Mouse (Mus musculus): ENCODE results near the gene Med27. TPM values are rescaled to one million over a fixed set of nuclear protein-coding genes. Genes with fewer than 3 reads are reported as not detected.

Gene Med27
- total and polyA plus RNA-seq, 3 experiments = 32.1 to 36.2 (median 33.6) TPM

GRCm38 (mm10) chr2:29521486-29521885, 174.9 kb downstream of the Med27 start:
- no peak for DNase-seq (ENCODE audit: extremely low read depth)
- no peak overlapping the region for H3K27ac ChIP-seq (ENCODE audit: insufficient read depth, low read depth)
- H3K4me2 ChIP-seq (ENCODE audit: insufficient read depth, low read depth, poor library complexity, severe bottlenecking) = no peak overlapping the region
- no peak overlapping the region for H3K4me3 ChIP-seq (replicated peaks in 1 of 3; ENCODE audit: low read depth in 2 of 3, low read length in 2 of 3, poor library complexity in 1 of 3)
- TF ChIP-seq MEF2A (IDR thresholded peaks at IDR 0.05; ENCODE audit: borderline replicate concordance, low read depth, low read length) (no peak), MYC (IDR thresholded peaks at IDR 0.05; ENCODE audit: low read depth, low read length) (no peak), ELF1 (IDR thresholded peaks at IDR 0.05; ENCODE audit: low read depth, low read length) (no peak), MAX (IDR thresholded peaks at IDR 0.05; ENCODE audit: low read length) (no peak), HCFC1 (IDR thresholded peaks at IDR 0.05; ENCODE audit: low read depth, low read length) (no peak), IRF4 (IDR thresholded peaks at IDR 0.05; ENCODE audit: low read depth, low read length) (no peak), CHD1 (IDR thresholded peaks at IDR 0.05; ENCODE audit: low read depth, low read length) (no peak), ZC3H11A (IDR thresholded peaks at IDR 0.05; ENCODE audit: low read depth, low read length) (no peak), POLR2A (IDR thresholded peaks at IDR 0.05; ENCODE audit: low read depth, low read length) (no peak), USF2 (conservative IDR thresholded peaks at IDR 0.05; ENCODE audit: low read depth, low read length) (no peak), ZMIZ1 (IDR thresholded peaks at IDR 0.05; ENCODE audit: low read depth, low read length) (no peak), SIN3A (IDR thresholded peaks at IDR 0.05; ENCODE audit: low read length) (no peak), NELFE (IDR thresholded peaks at IDR 0.05; ENCODE audit: low read depth, low read length) (no peak), ZKSCAN1 (IDR thresholded peaks at IDR 0.05; ENCODE audit: borderline replicate concordance, low read depth, low read length) (no peak)
- H3K27me3 ChIP-seq (replicated peaks) = no peaks in the 10 kb centered on the region
- dilution Hi-C loops (cut with MboI; ENCODE audit: extremely low pct_ligation_motif_present, extremely low pct_unique_long_range_greater_than_20kb, low sequenced_read_pairs) (no loop called here), in situ Hi-C loops (cut with MboI; ENCODE audit: low pct_ligation_motif_present, low pct_unique_long_range_greater_than_20kb, low sequenced_read_pairs) (no loop called here)
- peaks cover 0 to 35% of the 10 kb centered on the region in 2 experiments for H3K36me3 ChIP-seq (replicated peaks in 1 of 2; ENCODE audit: control insufficient read depth in 1 of 2, insufficient read depth in 1 of 2, low read length in 1 of 2)
- H3K4me1 ChIP-seq (ENCODE audit: control insufficient read depth in 1 of 2, insufficient read depth in 2 of 2) = peaks cover 0 to 16% of the 10 kb centered on the region in 2 experiments; a peak in 2 of 4 replicates
- H3K9ac ChIP-seq (ENCODE audit: insufficient read depth, low read depth) = no peak overlapping the region
- H3K79me2 ChIP-seq (replicated peaks; ENCODE audit: control insufficient read depth, extremely low read depth, insufficient read depth, poor library complexity, severe bottlenecking) = no peaks in the 10 kb centered on the region
- no peaks in the 10 kb centered on the region for H3K9me3 ChIP-seq (replicated peaks; ENCODE audit: low read length)

- Histone ChIP-seq H3K27me3 (replicated peaks) (no peaks in the 10 kb centered on the region), H3K4me2 (ENCODE audit: insufficient read depth, low read depth, poor library complexity, severe bottlenecking) (no peak overlapping the region), H3K9ac (ENCODE audit: insufficient read depth, low read depth) (no peak overlapping the region), H3K9me3 (replicated peaks; ENCODE audit: low read length) (no peaks in the 10 kb centered on the region), H3K79me2 (replicated peaks; ENCODE audit: control insufficient read depth, extremely low read depth, insufficient read depth, poor library complexity, severe bottlenecking) (no peaks in the 10 kb centered on the region), H3K4me1 (ENCODE audit: control insufficient read depth in 1 of 2, insufficient read depth in 2 of 2) (peaks cover 0 to 19% of the 10 kb centered on the region in 2 experiments; a peak in 2 of 4 replicates), H3K27ac (ENCODE audit: insufficient read depth, low read depth) (no peak overlapping the region), H3K4me3 (replicated peaks in 1 of 3; ENCODE audit: low read depth in 2 of 3, low read length in 2 of 3, poor library complexity in 1 of 3) (no peak overlapping the region), H3K36me3 (replicated peaks in 1 of 2; ENCODE audit: control insufficient read depth in 1 of 2, insufficient read depth in 1 of 2, low read length in 1 of 2) (peaks cover 0 to 35% of the 10 kb centered on the region in 2 experiments)
- dilution Hi-C loops (cut with MboI; ENCODE audit: extremely low pct_ligation_motif_present, extremely low pct_unique_long_range_greater_than_20kb, low sequenced_read_pairs) (no loop called here), in situ Hi-C loops (cut with MboI; ENCODE audit: low pct_ligation_motif_present, low pct_unique_long_range_greater_than_20kb, low sequenced_read_pairs) (no loop called here)
- TF ChIP-seq CTCF (conservative IDR thresholded peaks at IDR 0.05 in 1 of 2, IDR thresholded peaks at IDR 0.05 in 1 of 2; ENCODE audit: low read depth in 2 of 2, low read length in 2 of 2) = no peak
- TF ChIP-seq MEF2A (IDR thresholded peaks at IDR 0.05; ENCODE audit: borderline replicate concordance, low read depth, low read length) = no peak
- TF ChIP-seq E2F4 (IDR thresholded peaks at IDR 0.05; ENCODE audit: insufficient replicate concordance, low read depth, low read length) = no peak
- TF ChIP-seq MAZ (IDR thresholded peaks at IDR 0.05; ENCODE audit: low read depth, low read length) = no peak
- TF ChIP-seq RCOR1 (conservative IDR thresholded peaks at IDR 0.05; ENCODE audit: low read depth, low read length) = no peak
- TF ChIP-seq BHLHE40 (IDR thresholded peaks at IDR 0.05; ENCODE audit: low read depth, low read length) = no peak
- TF ChIP-seq CHD2 (IDR thresholded peaks at IDR 0.05; ENCODE audit: low read length) = no peak
- no peak for TF ChIP-seq MAX (IDR thresholded peaks at IDR 0.05; ENCODE audit: low read length)
- no peak for TF ChIP-seq JUND (conservative IDR thresholded peaks at IDR 0.05; ENCODE audit: low read depth, low read length)
- no peak for TF ChIP-seq CHD1 (IDR thresholded peaks at IDR 0.05; ENCODE audit: low read depth, low read length)
- TF ChIP-seq HCFC1 (IDR thresholded peaks at IDR 0.05; ENCODE audit: low read depth, low read length) = no peak
- no peak for TF ChIP-seq MYC (IDR thresholded peaks at IDR 0.05; ENCODE audit: low read depth, low read length)
- TF ChIP-seq JUN (IDR thresholded peaks at IDR 0.05; ENCODE audit: insufficient read depth, low read depth, low read length) = no peak
- TF ChIP-seq ELF1 (IDR thresholded peaks at IDR 0.05; ENCODE audit: low read depth, low read length) = no peak
- DNase-seq (ENCODE audit: extremely low read depth) = no peak
These were observed 177.5 kb downstream of the Med27 start for GRCm38 (mm10) chr2:29523918-29524811.

Measured in CH12.LX (cell line).